Mouse (Mus musculus) liver, embryonic 15.5 days (tissue): Measurements from ENCODE around the gene Fkbp1b. TPM values are rescaled to one million over a fixed set of nuclear protein-coding genes. Genes with fewer than 3 reads are reported as not detected.

ENCODE experiments used
- ATAC-seq: fragments of 200-750 bp; cut with Nextera tagmentation; 2 replicates; pipeline ENCODE4 v1.8.0; 2017; ENCODE audit warnings: moderate number of reproducible peaks, mild to moderate bottlenecking, moderate library complexity; ENCODE audit not compliant: insufficient read depth
- H3K27ac ChIP-seq: fragments of 300-500 bp; sonication (generic); replicated peaks from 2 replicates; pipeline ENCODE4 v1.5.1; 2015; ENCODE audit warnings: mild to moderate bottlenecking, inconsistent platforms
- H3K27me3 ChIP-seq: fragments of 300-500 bp; sonication (generic); 2 replicates; pipeline ENCODE4 v1.6.1; 2015; ENCODE audit warnings: mild to moderate bottlenecking, inconsistent platforms
- H3K36me3 ChIP-seq: fragments of 300-500 bp; sonication (generic); replicated peaks from 2 replicates; pipeline ENCODE4 v1.6.1; 2015; ENCODE audit warnings: moderate library complexity, mild to moderate bottlenecking, inconsistent platforms
- H3K4me1 ChIP-seq: fragments of 300-500 bp; sonication (generic); replicated peaks from 2 replicates; pipeline ENCODE4 v1.6.1; 2015; ENCODE audit warnings: inconsistent platforms
- H3K4me2 ChIP-seq: fragments of 300-500 bp; sonication (generic); 2 replicates; pipeline ENCODE4 v1.6.1; 2015; ENCODE audit warnings: moderate library complexity, mild to moderate bottlenecking, inconsistent platforms
- H3K4me3 ChIP-seq: fragments of 300-500 bp; sonication (generic); replicated peaks from 2 replicates; pipeline ENCODE4 v1.5.1; 2015; ENCODE audit warnings: mild to moderate bottlenecking, inconsistent platforms
- H3K9ac ChIP-seq: fragments of 300-500 bp; sonication (generic); 2 replicates; pipeline ENCODE4 v1.6.1; 2015; ENCODE audit warnings: moderate library complexity, mild to moderate bottlenecking, inconsistent platforms
- H3K9me3 ChIP-seq: fragments of 300-500 bp; sonication (generic); replicated peaks from 2 replicates; pipeline ENCODE4 v1.6.1; 2016; ENCODE audit warnings: inconsistent platforms
- WGBS: fragments of 180-500 bp; shearing (Covaris S2); methylation state at CpG from one replicate; pipeline ENCODE4 v1.1.7; 2015; ENCODE audit warnings: mixed read lengths; ENCODE audit not compliant: insufficient replicate concordance; 5-methylcytosine and 5-hydroxymethylcytosine counted together
- polyA plus RNA-seq: library from polyadenylated mRNA; unstranded; fragments of >200 nt; fragmentation: Nextera tagmentation; extraction: Ambion mirVana; gene quantifications from 2 replicates; pipeline ENCODE4 v1.2.1, GENCODE M21; 2015

Fkbp1b gene
- polyA plus RNA-seq, 1 experiment from 2014 or later, result 3.2 TPM

DNA sequence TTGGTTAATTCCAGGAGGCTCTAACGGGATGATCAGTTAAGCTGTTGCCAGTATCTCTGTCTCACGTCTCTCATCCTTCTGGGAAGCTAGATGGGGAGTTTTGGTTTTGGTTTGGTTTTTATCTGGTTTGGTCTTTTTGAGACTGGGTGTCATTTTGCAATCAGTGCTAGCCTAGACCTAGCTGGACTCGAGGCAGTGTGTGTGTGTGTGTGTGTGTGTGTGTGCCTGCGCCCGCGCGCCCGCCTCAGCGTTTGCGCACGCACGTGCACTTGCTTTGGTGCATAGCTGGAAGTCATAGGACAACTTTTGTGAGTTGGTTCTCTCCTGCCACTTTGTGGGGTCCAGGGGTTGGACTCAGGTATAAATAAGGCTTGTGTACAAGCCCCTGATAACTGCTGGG, 2.4 kb upstream of the Fkbp1b start:
- Histone ChIP-seq H3K9me3 (no peaks in the 10 kb centered on the region), H3K27ac (peak overlapping the region; percentile 69), H3K4me1 (peaks cover 44% of the 10 kb centered on the region), H3K4me3 (peak overlapping the region; percentile 71), H3K9ac (peak overlapping the region; percentile 63), H3K36me3 (no peaks in the 10 kb centered on the region), H3K4me2 (peak overlapping the region; percentile 98), H3K27me3 (peaks cover 42% of the 10 kb centered on the region)
- peak; percentile 48 for ATAC-seq
- WGBS, result under 1% methylated on average over 12 of the region's 12 CpGs

DNA sequence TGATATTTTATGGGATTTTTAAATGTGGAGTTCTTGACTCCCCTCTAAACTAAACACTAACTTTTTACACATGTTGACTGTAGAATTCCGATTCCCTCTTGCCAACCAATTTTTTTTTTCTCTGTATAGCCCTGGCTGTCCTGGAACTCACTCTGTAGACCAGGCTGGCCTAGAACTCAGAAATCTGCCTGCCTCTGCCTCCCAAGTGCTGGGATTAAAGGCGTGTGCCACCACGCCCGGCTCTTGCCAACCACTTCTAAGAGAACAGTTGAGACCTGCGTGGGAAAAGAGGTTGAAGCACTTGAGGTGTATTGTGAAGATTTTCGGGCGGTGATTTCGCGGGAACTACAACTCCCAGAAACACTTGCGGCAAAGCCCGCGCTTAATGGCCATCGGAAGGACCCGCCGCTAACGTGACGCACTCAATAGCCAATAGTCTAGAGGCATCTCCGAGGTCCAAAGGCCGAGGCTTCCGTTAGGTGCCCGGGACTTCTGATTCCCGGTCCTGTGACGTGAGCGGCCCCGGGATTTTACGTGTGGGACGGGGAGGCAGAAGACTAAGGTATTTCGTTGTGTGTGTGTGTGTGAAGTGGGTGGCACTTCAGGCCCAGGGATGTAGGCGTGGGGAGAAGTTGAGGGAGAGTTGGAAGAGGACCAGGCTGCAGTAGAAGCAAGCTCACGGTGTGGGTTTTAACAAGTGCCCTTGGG, 1.7 kb upstream of the Fkbp1b start, which contains the start of gene Wdcp:
Gene Wdcp, plus strand, starts transcription at position 414 of the 708 bp plus-strand sequence.
- no peaks in the 10 kb centered on the region for H3K36me3 ChIP-seq
- WGBS, result under 1% methylated on average over 30 of the region's 30 CpGs
- H3K27ac ChIP-seq, result peak within 1 kb of the TSS; percentile 69
- peak within 1 kb of the TSS; percentile 98 for H3K4me2 ChIP-seq
- peaks cover 42% of the 10 kb centered on the region for H3K27me3 ChIP-seq
- H3K4me3 ChIP-seq, result peak within 1 kb of the TSS; percentile 71
- ATAC-seq, result peak; percentile 90
- peak within 1 kb of the TSS; percentile 63 for H3K9ac ChIP-seq
- peaks cover 44% of the 10 kb centered on the region for H3K4me1 ChIP-seq
- no peaks in the 10 kb centered on the region for H3K9me3 ChIP-seq

GRCm38 (mm10) chr12:4842456-4842855, 1.1 kb upstream of the Fkbp1b start:
- Histone ChIP-seq H3K4me2 (peak overlapping the region; percentile 98; the same call in 1 of the 2 replicates), H3K9me3 (no peaks in the 10 kb centered on the region), H3K4me3 (peak overlapping the region; percentile 71; the same call in 1 of the 2 replicates), H3K9ac (no peak overlapping the region), H3K4me1 (peaks cover 44% of the 10 kb centered on the region), H3K36me3 (no peaks in the 10 kb centered on the region), H3K27ac (no peak overlapping the region), H3K27me3 (peaks cover 42% of the 10 kb centered on the region)
- no peak for ATAC-seq
- 77% methylated on average over 8 of the region's 8 CpGs for WGBS

DNA sequence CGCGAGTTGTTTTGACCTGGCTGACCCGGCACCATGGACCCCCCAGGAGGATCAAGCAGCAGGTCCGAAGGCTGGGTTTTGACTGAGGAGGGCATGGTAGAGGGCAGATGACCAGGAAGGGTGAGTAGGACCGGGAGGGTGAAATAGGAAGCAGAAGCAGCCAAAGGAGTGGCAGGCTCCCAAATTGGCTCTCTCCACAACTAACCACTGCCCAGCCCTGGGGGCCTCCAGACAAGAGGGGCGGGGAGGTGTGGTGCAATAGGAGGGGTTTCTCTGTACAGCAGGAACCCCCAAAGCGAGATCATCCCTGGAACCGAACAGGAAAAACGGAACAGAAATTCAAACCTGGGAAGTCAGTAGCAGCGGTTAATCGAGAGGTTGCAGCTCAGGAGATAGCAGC, 650 bp downstream of the Fkbp1b start:
- peaks cover 42% of the 10 kb centered on the region for H3K27me3 ChIP-seq
- H3K4me1 ChIP-seq, result peaks cover 44% of the 10 kb centered on the region
- peak overlapping the region; percentile 61 for H3K9ac ChIP-seq
- no peak for ATAC-seq
- no peak overlapping the region for H3K27ac ChIP-seq
- peak overlapping the region; percentile 98 for H3K4me2 ChIP-seq
- no peaks in the 10 kb centered on the region for H3K36me3 ChIP-seq
- 1% methylated on average over 11 of the region's 11 CpGs for WGBS
- H3K4me3 ChIP-seq, result peak overlapping the region; percentile 71
- no peaks in the 10 kb centered on the region for H3K9me3 ChIP-seq

GRCm38 (mm10) chr12:4840010-4840409, 1.4 kb downstream of the Fkbp1b start:
- WGBS, result 17% methylated on average over 6 of the region's 6 CpGs
- Histone ChIP-seq H3K36me3 (no peaks in the 10 kb centered on the region), H3K4me2 (peak overlapping the region; percentile 98), H3K27me3 (peaks cover 42% of the 10 kb centered on the region), H3K4me1 (peaks cover 43% of the 10 kb centered on the region), H3K27ac (no peak overlapping the region), H3K9ac (no peak overlapping the region), H3K4me3 (peak overlapping the region; percentile 71), H3K9me3 (no peaks in the 10 kb centered on the region)
- ATAC-seq, result no peak

DNA sequence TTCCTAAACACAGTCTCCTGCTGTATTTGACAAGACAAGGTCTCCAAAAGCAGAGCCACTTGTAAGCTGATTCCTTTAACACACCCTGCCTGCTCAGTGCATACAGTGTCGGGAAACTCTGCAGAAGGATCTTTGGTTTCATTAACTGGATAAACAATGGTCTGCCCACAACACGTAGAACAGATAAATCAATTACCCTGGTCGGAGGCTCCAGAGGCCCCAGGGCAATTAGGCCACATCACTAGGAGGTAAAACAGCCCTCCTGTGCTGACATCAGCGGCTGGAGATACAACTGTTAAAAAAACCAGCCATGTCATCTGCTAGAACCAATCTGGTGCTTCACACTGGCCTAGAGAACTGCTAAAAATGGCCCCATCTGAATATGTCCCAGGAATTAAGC, 4.4 kb downstream of the Fkbp1b start:
- no peak overlapping the region for H3K27ac ChIP-seq

DNA sequence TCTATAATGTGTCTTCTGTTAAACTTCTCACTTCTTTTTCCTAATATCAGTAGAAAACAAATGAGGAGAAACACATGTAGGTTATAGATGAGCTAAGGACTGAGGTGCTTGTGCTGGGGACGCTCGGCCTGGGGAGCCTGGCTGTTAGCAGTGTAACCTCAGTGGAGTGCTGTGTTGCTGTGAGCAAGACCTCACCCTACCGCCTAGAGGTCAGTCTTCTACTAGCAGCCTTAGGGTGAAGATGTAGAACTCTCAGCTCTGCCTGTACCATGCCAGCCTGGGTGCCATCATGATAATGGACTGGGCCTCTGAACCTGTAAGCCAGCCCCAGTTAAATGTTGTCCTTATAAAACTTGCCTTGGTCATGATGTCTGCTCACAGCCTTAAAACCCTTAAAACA, 14.1 kb downstream of the Fkbp1b start:
- no peak for ATAC-seq
- 83% methylated on average over 3 of the region's 3 CpGs for WGBS

More for the DNA sequence above, 4.4 kb downstream of the Fkbp1b start:
- H3K4me2 ChIP-seq, result no peak overlapping the region
- no peak overlapping the region for H3K9ac ChIP-seq
- H3K4me3 ChIP-seq, result no peak overlapping the region
- H3K27me3 ChIP-seq, result peaks cover 32% of the 10 kb centered on the region
- no peaks in the 10 kb centered on the region for H3K9me3 ChIP-seq
- 54% methylated on average over 4 of the region's 4 CpGs for WGBS
- H3K4me1 ChIP-seq, result peaks cover 20% of the 10 kb centered on the region
- no peak for ATAC-seq
- H3K36me3 ChIP-seq, result peaks cover 2% of the 10 kb centered on the region; the same call in 1 of the 2 replicates

DNA sequence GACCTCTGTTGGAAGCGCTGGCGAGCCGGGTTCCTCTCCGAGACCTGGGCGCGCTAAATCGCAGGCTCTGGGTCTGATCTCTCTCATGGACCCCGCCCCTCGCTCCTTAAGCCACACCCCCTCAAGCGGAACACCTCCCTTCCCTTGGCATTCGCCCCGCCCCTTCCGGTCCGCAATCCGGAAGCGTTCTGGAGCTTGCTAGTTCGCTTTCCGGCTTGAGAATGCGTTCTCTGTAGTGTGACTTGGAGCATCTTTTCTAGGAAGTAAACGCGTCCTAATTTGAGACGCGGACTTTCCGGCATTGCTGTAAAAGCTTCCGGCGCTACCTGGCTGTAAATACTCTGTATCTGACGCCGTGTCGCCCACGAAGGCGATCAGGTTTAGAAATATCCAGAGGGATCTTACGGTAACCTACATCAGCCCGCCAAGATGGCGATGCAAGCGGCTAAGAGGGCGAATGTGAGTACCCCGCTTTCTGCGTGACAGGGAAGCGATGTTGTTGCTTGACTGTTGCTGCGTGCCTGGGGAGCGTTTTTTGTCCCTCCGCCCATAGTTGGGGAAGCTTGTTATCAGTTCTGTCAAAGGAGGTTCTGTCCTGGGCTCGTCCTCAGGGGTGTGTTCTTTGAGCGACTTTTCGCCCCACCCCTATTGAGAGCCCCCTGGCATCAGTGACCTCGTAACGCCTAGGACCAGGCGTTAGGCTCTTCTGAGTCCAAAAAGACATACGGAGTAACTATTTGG, 23.9 kb downstream of the Fkbp1b start, which contains the start of gene Sf3b6:
Gene Sf3b6, plus strand, starts transcription at position 184 of the 741 bp plus-strand sequence.
- peaks cover 26% of the 10 kb centered on the region for H3K36me3 ChIP-seq
- H3K4me1 ChIP-seq, result peaks cover 31% of the 10 kb centered on the region
- whole genome bisulfite sequencing, result under 1% methylated on average over 49 of the region's 49 CpGs
- peak within 1 kb of the TSS; percentile 71 for H3K9ac ChIP-seq
- peak within 1 kb of the TSS; percentile 94 for H3K27ac ChIP-seq
- H3K27me3 ChIP-seq, result no peaks in the 10 kb centered on the region
- ATAC-seq, result peak; percentile 97
- peak within 1 kb of the TSS; percentile 91 for H3K4me3 ChIP-seq
- peak within 1 kb of the TSS; percentile 84 for H3K4me2 ChIP-seq
- H3K9me3 ChIP-seq, result no peaks in the 10 kb centered on the region

More for the DNA sequence above, 14.1 kb downstream of the Fkbp1b start:
- no peak overlapping the region for H3K4me3 ChIP-seq
- no peaks in the 10 kb centered on the region for H3K27me3 ChIP-seq
- H3K4me1 ChIP-seq, result no peaks in the 10 kb centered on the region
- no peak overlapping the region for H3K9ac ChIP-seq
- no peaks in the 10 kb centered on the region for H3K9me3 ChIP-seq
- H3K36me3 ChIP-seq, result peaks cover 73% of the 10 kb centered on the region
- no peak overlapping the region for H3K27ac ChIP-seq
- H3K4me2 ChIP-seq, result no peak overlapping the region

GRCm38 (mm10) chr12:4816680-4817360, 24.6 kb downstream of the Fkbp1b start:
- Histone ChIP-seq H3K9me3 (no peaks in the 10 kb centered on the region), H3K27ac (peak overlapping the region; percentile 94), H3K36me3 (peaks cover 19% of the 10 kb centered on the region), H3K9ac (peak overlapping the region; percentile 71), H3K4me2 (peak overlapping the region; percentile 84), H3K4me1 (peaks cover 31% of the 10 kb centered on the region), H3K4me3 (peak overlapping the region; percentile 91), H3K27me3 (no peaks in the 10 kb centered on the region)
- WGBS, result 9% methylated on average over 24 of the region's 24 CpGs
- ATAC-seq, result no peak; the same call in 1 of the 2 replicates

DNA sequence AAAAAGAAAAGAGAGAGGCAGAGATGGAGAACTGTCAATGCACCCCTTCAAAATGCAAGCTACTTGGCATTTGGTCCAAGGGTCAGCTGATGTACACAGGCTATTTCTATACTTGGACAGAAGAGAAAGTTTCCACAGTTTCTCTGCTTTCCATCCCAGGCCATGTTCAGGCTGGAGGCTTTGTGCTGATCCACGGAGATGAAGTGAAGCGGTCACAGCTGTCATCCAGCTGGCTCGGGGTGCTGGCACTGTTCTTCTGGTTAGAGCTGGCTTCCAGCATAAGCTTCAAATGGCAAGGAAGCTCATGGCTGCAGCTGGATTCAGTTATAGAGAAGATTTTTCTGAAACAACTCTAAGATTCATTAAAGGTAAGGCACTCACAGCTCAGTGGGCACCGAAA, 27.8 kb downstream of the Fkbp1b start:
- Histone ChIP-seq H3K9ac (no peak overlapping the region), H3K27me3 (no peaks in the 10 kb centered on the region), H3K9me3 (no peaks in the 10 kb centered on the region), H3K4me2 (no peak overlapping the region), H3K36me3 (no peaks in the 10 kb centered on the region), H3K4me1 (peaks cover 22% of the 10 kb centered on the region), H3K27ac (no peak overlapping the region), H3K4me3 (no peak overlapping the region)
- 63% methylated on average over 4 of the region's 4 CpGs for WGBS
- no peak for ATAC-seq

DNA sequence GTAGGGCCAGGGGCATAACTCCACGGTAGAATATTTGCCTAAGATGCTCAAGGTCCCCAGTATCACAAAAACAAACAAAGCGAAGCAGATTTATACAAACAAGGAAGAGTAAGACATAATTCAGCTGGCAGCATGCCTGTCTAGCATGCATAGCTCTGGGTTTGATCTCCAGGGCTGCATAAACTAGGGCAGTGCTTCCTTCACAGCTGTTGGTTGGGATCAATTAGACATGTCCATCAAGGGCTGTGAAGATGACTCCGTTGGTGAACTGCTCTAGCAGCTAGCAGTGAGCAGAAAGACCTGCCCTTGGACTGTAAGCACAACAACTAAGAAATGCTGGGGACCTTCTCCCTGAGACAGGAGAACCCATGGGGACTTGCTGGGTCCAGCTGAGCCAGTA, 29.7 kb downstream of the Fkbp1b start:
- ATAC-seq, result no peak
- H3K4me2 ChIP-seq, result no peak overlapping the region
- 52% methylated on average over 3 of the region's 3 CpGs for WGBS
- no peak overlapping the region for H3K9ac ChIP-seq
- H3K9me3 ChIP-seq, result no peaks in the 10 kb centered on the region
- H3K27ac ChIP-seq, result no peak overlapping the region
- no peaks in the 10 kb centered on the region for H3K36me3 ChIP-seq
- peaks cover 9% of the 10 kb centered on the region for H3K4me1 ChIP-seq
- no peak overlapping the region for H3K4me3 ChIP-seq
- H3K27me3 ChIP-seq, result no peaks in the 10 kb centered on the region
